Mouse (Mus musculus) megakaryocyte-erythroid progenitor cell, adult 5 weeks (primary cell): ENCODE measurements around the gene Nlgn3. TPM values are rescaled to one million over a fixed set of nuclear protein-coding genes. Genes with fewer than 3 reads are reported as not detected.

Experiments used
- polyA plus RNA-seq: library from polyadenylated mRNA; stranded (reverse); fragments of >175 nt; gene quantifications from 2 replicates; pipeline ENCODE4 v1.2.3, GENCODE M21; 2012

The Nlgn3 gene
- polyA plus RNA-seq = 0.02 and 0.03 TPM in 2 replicates

DNA sequence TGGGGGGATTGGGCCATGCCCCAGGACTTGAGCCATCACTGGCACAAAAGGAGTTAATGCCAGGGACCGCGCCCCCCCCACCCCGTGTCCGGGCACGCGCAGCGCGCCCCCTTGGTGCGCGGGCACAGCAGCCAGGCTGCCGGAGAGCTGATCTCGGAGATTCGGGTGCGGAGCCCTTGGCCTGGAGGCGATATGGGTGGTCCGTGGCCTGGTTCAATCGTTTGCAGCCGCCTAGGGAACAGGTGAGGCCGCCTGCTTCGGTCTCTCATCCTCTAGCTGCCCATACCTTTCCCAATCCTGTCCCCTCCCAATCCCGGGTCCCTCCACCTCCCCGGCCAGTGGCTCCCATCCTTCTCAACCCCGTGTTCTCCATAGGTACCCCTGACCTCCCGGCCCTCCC lies at the start of gene Nlgn3:
Nlgn3 (plus strand) TSS at position 114 of the 400 bp plus-strand sequence.

DNA sequence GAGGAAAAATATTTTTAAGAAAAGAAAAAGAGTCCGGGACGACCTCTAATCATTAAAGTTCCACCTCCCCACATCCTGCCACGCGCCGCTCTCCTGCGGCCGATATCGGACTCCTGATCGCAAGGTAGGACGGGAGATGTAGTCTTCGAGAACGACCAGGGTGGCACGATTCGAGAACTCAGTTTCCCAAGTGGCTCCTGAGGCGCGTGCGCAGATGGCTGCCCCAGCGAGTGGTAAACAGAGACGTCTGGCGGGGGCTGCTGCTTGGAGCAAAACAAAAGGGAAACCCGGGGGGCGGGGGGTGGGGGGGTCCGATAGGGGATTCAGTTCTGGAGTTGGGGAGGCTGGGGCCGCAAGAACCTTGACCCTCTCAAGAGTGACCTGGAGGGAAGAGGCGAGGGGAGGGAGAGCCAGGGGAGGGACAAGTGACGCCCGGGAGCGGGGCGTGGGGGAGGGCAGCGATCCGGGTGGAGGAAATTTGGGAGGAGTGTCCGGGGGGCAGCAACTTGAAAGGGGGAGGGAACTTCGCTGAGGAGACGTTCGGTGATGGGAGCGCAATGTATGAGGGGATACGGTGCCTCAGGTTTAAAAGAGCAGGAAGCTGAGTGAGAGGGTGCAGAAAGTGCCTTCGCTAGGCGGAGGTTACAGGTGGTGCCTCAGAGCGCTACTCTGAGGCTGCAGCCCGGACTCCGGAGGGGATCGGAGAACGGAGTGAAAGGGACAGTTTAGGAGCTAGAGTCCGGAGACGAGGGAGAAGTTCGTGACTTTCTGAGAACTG lies 44.8 kb upstream of the Nlgn3 start, which contains the start of gene Foxo4:
Foxo4 (plus strand) TSS at position 577 of the 778 bp plus-strand sequence.

GRCm38 (mm10) chrX:101263892-101264291 lies 35.1 kb upstream of the Nlgn3 start, which contains the start of gene Gm614:
Gene Gm614, minus strand, starts transcription at chrX:101263992.

GRCm38 (mm10) chrX:101268025-101268754 lies 30.8 kb upstream of the Nlgn3 start, which contains the start of gene Il2rg:
Gene Il2rg, minus strand, starts transcription at chrX:101268255.

DNA sequence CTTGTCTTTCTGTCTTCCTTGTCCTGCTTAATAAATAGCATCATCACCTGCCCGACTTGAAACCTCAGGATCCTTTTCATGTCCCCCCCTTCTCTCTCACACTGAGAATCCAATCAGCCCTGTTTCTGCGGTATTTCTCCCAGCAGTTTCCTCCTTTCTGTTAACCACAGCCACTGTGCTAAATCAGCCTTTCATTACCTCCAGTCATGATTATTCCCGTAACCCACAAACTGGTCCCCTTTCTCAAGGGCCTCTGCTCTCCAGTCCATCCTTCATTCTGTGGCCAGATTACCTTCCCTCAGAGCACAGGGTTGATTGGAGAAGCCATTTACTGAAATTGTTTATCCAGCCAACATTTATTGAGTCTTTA lies 30.2 kb upstream of the Nlgn3 start, which contains the start of gene Gm20489:
Gm20489 (minus strand) TSS at position 269 of the 370 bp plus-strand sequence.

GRCm38 (mm10) chrX:101273875-101274738 lies 24.9 kb upstream of the Nlgn3 start, which contains the start of gene Med12:
Gene Med12, plus strand, starts transcription at chrX:101274030.

Other genes starting within 250 kb of the Nlgn3 start
- 0.05 TPM in 1 of 2 replicates, not detected in the other for gene Tex11, start 239.5 kb upstream of the Nlgn3 start, polyA plus RNA-seq
- gene Slc7a3, start 213.1 kb upstream of the Nlgn3 start, polyA plus RNA-seq = not detected in 2 replicates
- gene Snx12, start 76.6 kb upstream of the Nlgn3 start, polyA plus RNA-seq = 34.9 and 39.8 TPM in 2 replicates
- 35.3 and 36.0 TPM in 2 replicates for gene Foxo4, start 44.6 kb upstream of the Nlgn3 start, polyA plus RNA-seq
- 0.15 TPM in 1 of 2 replicates, not detected in the other for gene Gm614, start 35.2 kb upstream of the Nlgn3 start, polyA plus RNA-seq
- gene Il2rg, start 30.9 kb upstream of the Nlgn3 start, polyA plus RNA-seq = 35.0 and 45.3 TPM in 2 replicates
- 0.34 TPM in 1 of 2 replicates, not detected in the other for gene Gm20489, start 30.1 kb upstream of the Nlgn3 start, polyA plus RNA-seq
- gene Med12, start 25.1 kb upstream of the Nlgn3 start, polyA plus RNA-seq = 52.3 and 77.2 TPM in 2 replicates
- not detected in 2 replicates for gene Gjb1, start 77.2 kb downstream of the Nlgn3 start, polyA plus RNA-seq
- 33.0 and 37.9 TPM in 2 replicates for gene Zmym3, start 121.7 kb downstream of the Nlgn3 start, polyA plus RNA-seq
- gene Nono, start 130.2 kb downstream of the Nlgn3 start, polyA plus RNA-seq = 54.6 and 73.1 TPM in 2 replicates
- gene Itgb1bp2, start 149.9 kb downstream of the Nlgn3 start, polyA plus RNA-seq = 0.17 and 0.31 TPM in 2 replicates
- 3.0 and 5.3 TPM in 2 replicates for gene Taf1, start 233.6 kb downstream of the Nlgn3 start, polyA plus RNA-seq